Mouse (Mus musculus) neural tube, embryonic 14.5 days (tissue): ENCODE measurements at regions not wholly inside any gene's neighbourhood (a gene's known extent, or its start where the extent isn't known, plus 50 kb on each side); places are given as distances from the start of the nearest gene placed in this dataset.
"Not testable (repeated sequence)": the region's sequence is repeated elsewhere in the genome, so short reads cannot be mapped to it uniquely, and the experiment has no call there.

ENCODE experiments used
- ATAC-seq: fragments of 200-750 bp; cut with Nextera tagmentation; 2 replicates; pipeline ENCODE4 v1.8.0; 2017; ENCODE audit warnings: low read depth, mild to moderate bottlenecking, moderate TSS enrichment, moderate library complexity
- H3K27ac ChIP-seq: fragments of 300-500 bp; sonication (generic); 2 replicates; pipeline ENCODE4 v1.5.1; 2014; ENCODE audit warnings: low read depth, mild to moderate bottlenecking, control low read depth, low read length, moderate library complexity, mixed read lengths
- H3K27me3 ChIP-seq: fragments of 300-500 bp; sonication (generic); 2 replicates; pipeline ENCODE4 v1.6.1; 2014; ENCODE audit warnings: low read length; ENCODE audit not compliant: control insufficient read depth, insufficient read depth
- H3K36me3 ChIP-seq: fragments of 300-500 bp; sonication (generic); 2 replicates; pipeline ENCODE4 v1.6.1; 2014; ENCODE audit warnings: low read length, mixed read lengths; ENCODE audit not compliant: control insufficient read depth, insufficient read depth
- H3K4me1 ChIP-seq: fragments of 300-500 bp; sonication (generic); 2 replicates; pipeline ENCODE4 v1.6.1; 2014; ENCODE audit warnings: low read length; ENCODE audit not compliant: control insufficient read depth, insufficient read depth
- H3K4me2 ChIP-seq: fragments of 300-500 bp; sonication (generic); 2 replicates; pipeline ENCODE4 v1.6.1; 2014; ENCODE audit warnings: mild to moderate bottlenecking, low read depth, low read length, control low read depth
- H3K4me3 ChIP-seq: fragments of 300-500 bp; sonication (generic); 2 replicates; pipeline ENCODE4 v1.5.1; 2014; ENCODE audit warnings: low read depth, low read length, control low read depth, mixed read lengths
- H3K9ac ChIP-seq: fragments of 300-500 bp; sonication (generic); replicated peaks from 2 replicates; pipeline ENCODE4 v1.6.1; 2014; ENCODE audit warnings: low read depth, mild to moderate bottlenecking, control low read depth, low read length, mixed read lengths
- H3K9me3 ChIP-seq: fragments of 300-500 bp; sonication (generic); 2 replicates; pipeline ENCODE4 v1.6.1; 2016; ENCODE audit warnings: low read length; ENCODE audit not compliant: control insufficient read depth
- WGBS: fragments of 180-500 bp; shearing (Covaris S2); extraction: QIAGEN DNeasy Blood & Tissue Kit; methylation state at CpG from one replicate; pipeline ENCODE4 v1.1.7; 2014; 5-methylcytosine and 5-hydroxymethylcytosine counted together

DNA sequence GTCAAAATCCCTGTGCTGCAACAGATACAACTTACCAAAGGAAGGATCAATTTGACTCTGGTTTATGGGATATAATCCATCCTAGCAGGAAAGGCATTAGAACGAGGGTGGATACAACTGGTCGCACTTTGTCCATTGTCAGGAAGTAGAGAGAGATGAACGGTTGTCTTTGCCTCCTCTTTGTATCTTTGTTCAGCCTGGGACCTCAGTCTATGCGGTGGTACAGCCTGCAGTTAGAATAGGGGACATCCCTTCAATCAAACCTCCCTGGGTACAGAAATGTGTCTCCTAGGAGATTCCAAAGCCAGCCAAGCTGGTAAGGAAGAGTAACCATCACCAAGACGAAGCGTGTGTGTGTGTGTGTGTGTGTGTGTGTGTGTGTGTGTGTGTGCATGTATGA lies 52.1 kb upstream of the Slc2a12 start:
- not testable (repeated sequence) for ATAC-seq

More for the DNA sequence above, 52.1 kb upstream of the Slc2a12 start:
- not testable (repeated sequence) for H3K27me3 ChIP-seq, H3K36me3 ChIP-seq, H3K9me3 ChIP-seq, H3K4me2 ChIP-seq, H3K27ac ChIP-seq, H3K4me3 ChIP-seq, H3K4me1 ChIP-seq, H3K9ac ChIP-seq
- WGBS: 49% methylated on average over 6 of the region's 6 CpGs
